Mouse (Mus musculus) myocyte (in vitro differentiated cells): ENCODE data around the gene Ublcp1. TPM values are rescaled to one million over a fixed set of nuclear protein-coding genes. Genes with fewer than 3 reads are reported as not detected.

Source experiments
- H3K27me3 ChIP-seq: one replicate; pipeline ENCODE4 v1.6.1; 2011; ENCODE audit not compliant: control insufficient read depth, insufficient read depth, insufficient read length
- H3K36me3 ChIP-seq: one replicate; pipeline ENCODE4 v1.6.1; 2011; ENCODE audit not compliant: control insufficient read depth, insufficient read depth
- H3K4me2 ChIP-seq: one replicate; pipeline ENCODE4 v1.6.1; 2011; ENCODE audit warnings: low read depth, control low read depth
- H3K4me3 ChIP-seq: one replicate; pipeline ENCODE4 v1.5.1; 2011; ENCODE audit warnings: mild to moderate bottlenecking, control low read depth, moderate library complexity
- H3K79me2 ChIP-seq: one replicate; pipeline ENCODE4 v1.6.1; 2011; ENCODE audit not compliant: control insufficient read depth, insufficient read depth
- H3ac ChIP-seq: one replicate; pipeline ENCODE4 v1.6.1; 2011; ENCODE audit not compliant: control insufficient read depth, insufficient read length
- CEBPB ChIP-seq: IDR thresholded peaks from 2 replicates; pipeline ENCODE4 v1.6.1; 2011; ENCODE audit warnings: mild to moderate bottlenecking, moderate library complexity; ENCODE audit not compliant: poor library complexity, insufficient read depth, severe bottlenecking
- E2F4 ChIP-seq: IDR thresholded peaks from one replicate; pipeline ENCODE4 v1.6.1; 2011; ENCODE audit warnings: mild to moderate bottlenecking, control low read depth, moderate library complexity; ENCODE audit not compliant: insufficient read depth
- MAX ChIP-seq: IDR thresholded peaks from one replicate; pipeline ENCODE4 v1.6.1; 2011; ENCODE audit warnings: low read depth, mild to moderate bottlenecking, control low read depth
- MYOD1 ChIP-seq, 3 experiments: IDR thresholded peaks; one replicate each; pipeline ENCODE4 v1.6.1; 2011; ENCODE audit warnings: control low read depth in 2 of 3, low read depth in 2 of 3, mild to moderate bottlenecking in 2 of 3, moderate library complexity in 1 of 3; ENCODE audit not compliant: insufficient read length in 2 of 3, control insufficient read depth in 1 of 3
- MYOG ChIP-seq, 3 experiments: IDR thresholded peaks; one replicate each; pipeline ENCODE4 v1.6.1; 2011; ENCODE audit warnings: control low read depth in 2 of 3, low read depth in 2 of 3, mild to moderate bottlenecking in 2 of 3; ENCODE audit not compliant: insufficient read length in 2 of 3, control insufficient read depth in 1 of 3, insufficient read depth in 1 of 3
- POLR2A ChIP-seq: IDR thresholded peaks from one replicate; pipeline ENCODE4 v1.6.1; 2011; ENCODE audit warnings: low read depth, mild to moderate bottlenecking, control low read depth, moderate library complexity; ENCODE audit not compliant: insufficient read length
- POLR2AphosphoS2 ChIP-seq: IDR thresholded peaks from one replicate; pipeline ENCODE4 v1.6.1; 2011; ENCODE audit warnings: low read depth, control low read depth; ENCODE audit not compliant: insufficient read length
- REST ChIP-seq: IDR thresholded peaks from one replicate; pipeline ENCODE4 v1.6.1; 2011; ENCODE audit warnings: mild to moderate bottlenecking, control low read depth, moderate library complexity; ENCODE audit not compliant: insufficient read depth, insufficient read length
- SRF ChIP-seq: IDR thresholded peaks from one replicate; pipeline ENCODE4 v1.6.1; 2011; ENCODE audit warnings: low read depth; ENCODE audit not compliant: control insufficient read depth, insufficient read length
- TCF12 ChIP-seq: IDR thresholded peaks from one replicate; pipeline ENCODE4 v1.6.1; 2011; ENCODE audit warnings: mild to moderate bottlenecking, control low read depth; ENCODE audit not compliant: poor library complexity, insufficient read depth, severe bottlenecking
- TCF3 ChIP-seq: IDR thresholded peaks from one replicate; pipeline ENCODE4 v1.6.1; 2011; ENCODE audit warnings: low read depth, control low read depth; ENCODE audit not compliant: insufficient read length
- USF1 ChIP-seq: IDR thresholded peaks from one replicate; pipeline ENCODE4 v1.6.1; 2011; ENCODE audit warnings: low read depth, mild to moderate bottlenecking, control low read depth, moderate library complexity
- polyA plus RNA-seq: library from polyadenylated mRNA; unstranded; fragments of >200 nt; fragmentation: generic; extraction: Trizol; gene quantifications from one replicate; pipeline ENCODE4 v1.2.1, GENCODE M21; 2012; ENCODE audit warnings: missing spikeins

Ublcp1 gene
- polyA plus RNA-seq, 1 experiment = 13.0 TPM

DNA sequence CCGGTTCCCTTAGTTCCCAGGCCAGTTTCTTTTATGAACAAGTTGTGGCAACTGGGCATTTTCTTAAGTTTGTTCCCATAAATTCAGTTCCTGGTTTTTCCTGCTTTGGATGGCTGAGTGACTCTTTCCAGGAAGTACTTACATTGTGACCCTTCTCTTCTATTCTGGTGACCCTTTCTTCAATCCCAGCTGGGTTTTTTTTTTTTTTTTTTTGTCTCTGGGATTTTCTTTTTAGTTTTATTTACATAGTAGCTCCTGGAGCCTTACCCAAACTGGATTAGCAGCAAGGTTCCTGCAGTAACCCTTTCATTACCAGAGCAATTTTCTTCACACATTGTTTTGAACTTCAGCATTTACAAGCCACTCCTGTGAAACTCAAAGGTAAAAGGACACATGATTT is 46.1 kb upstream of the Ublcp1 start:
- Histone ChIP-seq H3ac (no peak overlapping the region), H3K4me3 (no peak overlapping the region)

DNA sequence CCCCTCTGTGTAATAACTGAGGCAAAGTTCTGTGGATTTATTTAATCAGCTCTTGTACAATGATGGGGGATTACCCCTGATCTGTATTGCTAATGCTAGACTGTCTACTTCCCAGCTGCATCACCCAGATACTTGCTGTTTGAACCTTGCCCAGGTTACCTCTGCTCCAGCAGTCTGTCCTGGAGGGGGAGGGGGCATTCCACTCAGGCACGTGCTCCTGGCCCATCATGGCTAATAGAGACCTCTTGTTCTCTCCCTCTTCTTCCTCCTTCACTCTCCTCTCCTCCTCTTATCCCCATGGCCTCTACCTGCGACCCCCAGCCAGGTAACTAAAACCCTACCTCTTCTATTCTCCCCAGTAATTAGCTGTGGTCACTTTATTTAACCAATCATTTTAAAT is 44.4 kb upstream of the Ublcp1 start:
- no peak for TF ChIP-seq SRF
- TF ChIP-seq POLR2AphosphoS2 = no peak
- no peak for TF ChIP-seq POLR2A
- TF ChIP-seq CEBPB = no peak
- TF ChIP-seq TCF12 = no peak
- no peak for TF ChIP-seq TCF3
- TF ChIP-seq E2F4 = no peak
- TF ChIP-seq MYOG (IDR thresholded peaks at IDR 0.05; ENCODE audit: control insufficient read depth in 1 of 3, insufficient read depth in 1 of 3, insufficient read length in 2 of 3, low read depth in 2 of 3) = no peak
- TF ChIP-seq MYOD1 (IDR thresholded peaks at IDR 0.05; ENCODE audit: control insufficient read depth in 1 of 3, insufficient read length in 2 of 3, low read depth in 2 of 3) = no peak
- no peak for TF ChIP-seq REST
- no peak for TF ChIP-seq MAX
- TF ChIP-seq USF1 = no peak
- H3K4me3 ChIP-seq = no peak overlapping the region

More for the DNA sequence above, 46.1 kb upstream of the Ublcp1 start:
- H3K36me3 ChIP-seq = no peaks in the 10 kb centered on the region
- peaks cover 19% of the 10 kb centered on the region for H3K79me2 ChIP-seq
- no peak for TF ChIP-seq MYOG (IDR thresholded peaks at IDR 0.05; ENCODE audit: control insufficient read depth in 1 of 3, insufficient read depth in 1 of 3, insufficient read length in 2 of 3, low read depth in 2 of 3)
- TF ChIP-seq CEBPB = no peak
- no peak for TF ChIP-seq SRF
- TF ChIP-seq REST = no peak
- no peak for TF ChIP-seq MYOD1 (IDR thresholded peaks at IDR 0.05; ENCODE audit: control insufficient read depth in 1 of 3, insufficient read length in 2 of 3, low read depth in 2 of 3)
- no peak overlapping the region for H3K4me2 ChIP-seq
- no peaks in the 10 kb centered on the region for H3K27me3 ChIP-seq

DNA sequence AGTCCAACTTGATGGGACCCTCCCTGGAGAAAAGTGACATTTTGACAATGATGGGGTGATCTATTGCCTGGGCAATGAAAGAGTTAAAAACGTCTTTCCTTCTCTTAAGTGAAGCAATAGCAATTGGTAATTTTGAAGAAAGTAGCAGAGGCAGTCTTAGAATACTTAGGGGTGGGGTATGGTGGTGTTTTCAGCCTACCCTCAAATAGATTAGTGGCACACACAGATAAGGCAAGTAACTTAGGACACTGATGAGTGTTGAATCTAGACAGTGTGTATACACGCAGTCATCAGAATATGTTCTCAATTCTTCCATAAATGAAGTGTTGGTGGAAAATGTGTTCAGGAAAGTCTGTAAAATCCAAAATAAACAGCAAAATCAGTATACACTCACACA is 42.7 kb upstream of the Ublcp1 start:
- no peaks in the 10 kb centered on the region for H3K36me3 ChIP-seq
- H3K4me3 ChIP-seq = no peak overlapping the region
- H3ac ChIP-seq = no peak overlapping the region
- no peak overlapping the region for H3K4me2 ChIP-seq
- no peaks in the 10 kb centered on the region for H3K79me2 ChIP-seq
- TF ChIP-seq REST (no peak), MYOD1 (IDR thresholded peaks at IDR 0.05; ENCODE audit: control insufficient read depth in 1 of 3, insufficient read length in 2 of 3, low read depth in 2 of 3) (no peak), SRF (no peak)
- no peaks in the 10 kb centered on the region for H3K27me3 ChIP-seq

More for the DNA sequence above, 44.4 kb upstream of the Ublcp1 start:
- Histone ChIP-seq H3K36me3 (no peaks in the 10 kb centered on the region), H3K4me2 (no peak overlapping the region), H3K27me3 (no peaks in the 10 kb centered on the region), H3K79me2 (peaks cover 4% of the 10 kb centered on the region), H3ac (no peak overlapping the region)

DNA sequence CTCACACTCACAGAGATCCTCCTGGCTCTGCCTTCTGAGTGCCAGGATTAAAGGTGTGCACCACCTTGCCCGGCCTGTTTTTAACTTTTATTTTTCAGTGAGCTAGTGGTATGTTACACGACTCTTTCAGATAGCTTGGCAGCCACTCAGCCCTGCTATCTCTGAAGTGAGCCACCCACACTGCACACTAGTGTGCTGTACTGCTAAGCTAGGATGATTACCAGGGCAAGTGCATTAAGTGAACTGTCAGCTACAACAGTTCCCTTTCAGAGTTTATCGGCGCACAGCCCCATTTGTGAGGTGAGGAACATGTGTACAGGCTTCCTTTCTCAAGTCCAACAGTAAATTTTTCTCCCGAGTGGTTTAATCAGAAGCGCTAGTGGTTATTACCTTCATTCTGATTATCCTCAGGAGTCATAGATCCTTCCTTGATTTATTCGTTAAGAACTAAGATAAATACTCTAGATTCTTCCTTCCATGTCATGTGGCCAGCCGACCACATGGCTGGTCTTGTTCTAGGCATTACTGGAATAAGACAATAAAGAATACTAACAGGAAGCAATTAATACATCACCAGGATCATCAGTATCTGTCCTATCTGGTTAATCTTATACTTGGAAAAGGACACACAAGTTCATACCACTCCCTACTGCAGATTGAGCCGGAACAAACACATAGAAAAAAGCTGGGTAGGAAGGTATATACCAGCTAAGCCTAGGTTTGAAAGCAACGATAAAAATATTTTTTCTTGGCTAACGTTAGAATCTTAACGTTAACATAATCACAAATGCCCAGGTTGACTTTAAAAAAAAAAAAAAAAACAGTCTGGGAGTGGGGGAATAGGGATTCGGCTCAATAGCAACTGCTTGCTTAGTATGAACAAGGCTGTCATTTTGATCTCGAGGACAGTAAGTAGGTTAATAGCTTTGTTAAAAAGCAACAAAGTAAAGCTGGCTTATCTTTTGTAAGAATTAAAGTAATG is 42.0 kb upstream of the Ublcp1 start:
- TF ChIP-seq MYOG (IDR thresholded peaks at IDR 0.05; ENCODE audit: control insufficient read depth in 1 of 3, insufficient read depth in 1 of 3, insufficient read length in 2 of 3, low read depth in 2 of 3) (no peak), TCF12 (no peak), REST (no peak), POLR2AphosphoS2 (no peak), USF1 (no peak), CEBPB (no peak), MAX (no peak), MYOD1 (IDR thresholded peaks at IDR 0.05; ENCODE audit: control insufficient read depth in 1 of 3, insufficient read length in 2 of 3, low read depth in 2 of 3) (no peak)
- H3ac ChIP-seq = no peak overlapping the region

DNA sequence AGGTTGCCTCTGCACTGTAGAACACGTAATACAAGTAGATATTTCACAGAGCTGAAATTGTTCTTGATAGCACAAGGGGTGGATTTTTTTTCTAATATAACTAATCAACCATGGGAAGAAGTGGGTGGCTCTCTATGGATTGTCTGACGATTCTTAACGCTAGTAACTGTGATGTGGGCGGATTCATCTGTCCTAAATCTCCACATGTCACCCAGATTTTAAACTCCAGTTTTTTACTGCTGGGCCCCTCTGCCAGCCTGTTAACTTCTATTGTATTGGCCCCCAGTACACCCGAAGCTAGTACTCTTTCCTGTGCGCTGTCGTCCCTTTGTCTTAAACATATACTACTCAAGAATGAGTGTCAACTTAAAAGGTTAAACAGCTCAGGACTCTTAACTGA is 40.1 kb upstream of the Ublcp1 start:
- no peaks in the 10 kb centered on the region for H3K27me3 ChIP-seq
- H3K4me3 ChIP-seq = no peak overlapping the region
- no peaks in the 10 kb centered on the region for H3K79me2 ChIP-seq
- H3K36me3 ChIP-seq = no peaks in the 10 kb centered on the region
- H3ac ChIP-seq = no peak overlapping the region
- H3K4me2 ChIP-seq = no peak overlapping the region
- TF ChIP-seq POLR2AphosphoS2 (no peak), SRF (no peak), MYOG (IDR thresholded peaks at IDR 0.05; ENCODE audit: control insufficient read depth in 1 of 3, insufficient read depth in 1 of 3, insufficient read length in 2 of 3, low read depth in 2 of 3) (no peak), TCF3 (no peak), MAX (no peak)

More for the DNA sequence above, 42.0 kb upstream of the Ublcp1 start:
- Histone ChIP-seq H3K27me3 (no peaks in the 10 kb centered on the region), H3K4me3 (no peak overlapping the region), H3K4me2 (no peak overlapping the region), H3K36me3 (no peaks in the 10 kb centered on the region), H3K79me2 (no peaks in the 10 kb centered on the region)
